Mouse (Mus musculus) thymus, postnatal 4 days (tissue): ENCODE results near the gene Gstm5.
"Not testable (repeated sequence)": the region's sequence is repeated elsewhere in the genome, so short reads cannot be mapped to it uniquely, and the experiment has no call there.

Experiments used
- DNase-seq: peaks from one replicate; pipeline ENCODE4 v3.0.0; 2021

Gstm5 gene

DNA sequence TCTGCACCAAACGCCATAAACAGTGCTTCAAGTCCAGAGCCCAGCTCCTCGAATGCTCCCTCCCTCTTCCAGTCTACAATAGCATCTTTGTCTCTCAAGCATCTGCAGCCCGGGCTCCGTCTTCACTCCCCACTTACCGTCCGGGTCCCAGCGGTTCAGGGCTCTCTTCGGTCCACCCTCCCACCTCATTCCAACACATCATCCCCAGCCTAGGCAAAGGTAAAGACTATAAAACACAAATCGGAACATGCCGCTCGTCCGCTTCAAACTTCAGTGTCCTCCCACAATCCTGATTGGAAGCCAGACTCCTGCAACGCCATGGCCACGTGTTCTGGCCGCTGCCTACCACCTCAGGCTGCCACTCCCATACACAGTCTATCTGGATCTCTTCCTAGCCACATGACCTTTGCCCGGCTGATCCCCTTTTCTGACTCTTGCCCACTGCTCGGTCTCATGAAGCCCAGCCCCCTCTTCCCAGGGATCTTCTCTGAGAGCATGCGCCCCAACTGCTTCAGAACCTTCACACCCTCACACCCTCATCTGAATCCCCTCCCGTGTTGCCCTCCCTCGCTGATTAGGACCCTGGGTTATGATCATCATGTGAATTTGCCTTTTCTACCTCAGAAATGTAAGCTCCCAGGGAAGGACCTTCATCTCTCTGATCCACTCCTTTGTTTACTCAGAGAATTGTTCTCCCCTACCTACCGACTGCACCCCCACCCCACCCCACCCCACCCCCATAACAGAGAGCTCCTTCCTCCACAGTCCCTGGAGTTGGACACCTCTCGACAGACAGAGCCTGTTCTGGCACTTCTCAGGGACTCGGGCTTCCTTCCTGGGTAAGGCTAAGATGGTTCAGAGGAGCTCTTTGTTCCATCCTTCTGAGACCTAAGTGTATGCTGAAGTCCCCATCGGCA lies 22.0 kb upstream of the Gstm5 start:
- DNase-seq, result no peak

DNA sequence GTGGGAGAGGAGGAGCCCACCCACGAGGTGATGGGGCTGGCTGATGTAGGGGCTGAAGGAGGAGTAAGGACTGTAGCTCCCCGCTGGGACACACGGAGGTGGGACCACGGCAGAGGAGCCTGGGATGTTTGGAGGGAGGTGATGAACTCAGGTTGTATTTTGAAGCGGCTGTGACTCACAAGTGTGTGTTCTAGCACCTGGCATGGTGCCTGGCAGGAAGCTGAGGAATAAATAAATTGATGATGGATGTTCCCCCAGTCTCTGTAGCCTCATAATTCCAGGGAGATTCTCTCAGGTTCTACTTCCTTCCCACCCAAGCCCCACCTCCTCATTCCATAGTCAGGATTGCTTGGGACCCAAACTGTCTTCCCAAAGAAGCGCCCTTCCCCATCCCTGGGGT lies 20.4 kb upstream of the Gstm5 start:
- no peak for DNase-seq

DNA sequence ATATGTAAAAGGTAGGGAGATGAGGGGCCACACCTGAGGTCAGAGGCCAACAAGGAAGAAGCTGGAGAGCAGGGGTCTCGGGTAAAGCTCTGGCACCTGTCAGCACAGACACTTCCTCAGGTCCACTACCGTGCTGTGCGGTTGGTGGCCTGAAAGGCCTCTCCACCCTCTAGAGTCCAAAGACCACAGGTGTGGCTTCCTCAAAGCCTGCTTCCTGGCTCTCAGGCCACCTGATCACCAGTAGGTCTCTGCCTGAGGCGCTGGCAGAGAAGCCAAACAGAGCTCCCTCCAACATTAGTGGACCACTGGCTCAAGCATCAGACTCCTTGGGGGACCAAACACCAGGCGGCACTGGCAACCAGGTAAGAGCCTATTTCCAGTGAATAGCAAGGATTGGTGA lies 18.6 kb upstream of the Gstm5 start, which contains the start of gene Eps8l3:
TSS of gene Eps8l3 (plus strand) at position 225 of the 400 bp plus-strand sequence.
- DNase-seq, result no peak

DNA sequence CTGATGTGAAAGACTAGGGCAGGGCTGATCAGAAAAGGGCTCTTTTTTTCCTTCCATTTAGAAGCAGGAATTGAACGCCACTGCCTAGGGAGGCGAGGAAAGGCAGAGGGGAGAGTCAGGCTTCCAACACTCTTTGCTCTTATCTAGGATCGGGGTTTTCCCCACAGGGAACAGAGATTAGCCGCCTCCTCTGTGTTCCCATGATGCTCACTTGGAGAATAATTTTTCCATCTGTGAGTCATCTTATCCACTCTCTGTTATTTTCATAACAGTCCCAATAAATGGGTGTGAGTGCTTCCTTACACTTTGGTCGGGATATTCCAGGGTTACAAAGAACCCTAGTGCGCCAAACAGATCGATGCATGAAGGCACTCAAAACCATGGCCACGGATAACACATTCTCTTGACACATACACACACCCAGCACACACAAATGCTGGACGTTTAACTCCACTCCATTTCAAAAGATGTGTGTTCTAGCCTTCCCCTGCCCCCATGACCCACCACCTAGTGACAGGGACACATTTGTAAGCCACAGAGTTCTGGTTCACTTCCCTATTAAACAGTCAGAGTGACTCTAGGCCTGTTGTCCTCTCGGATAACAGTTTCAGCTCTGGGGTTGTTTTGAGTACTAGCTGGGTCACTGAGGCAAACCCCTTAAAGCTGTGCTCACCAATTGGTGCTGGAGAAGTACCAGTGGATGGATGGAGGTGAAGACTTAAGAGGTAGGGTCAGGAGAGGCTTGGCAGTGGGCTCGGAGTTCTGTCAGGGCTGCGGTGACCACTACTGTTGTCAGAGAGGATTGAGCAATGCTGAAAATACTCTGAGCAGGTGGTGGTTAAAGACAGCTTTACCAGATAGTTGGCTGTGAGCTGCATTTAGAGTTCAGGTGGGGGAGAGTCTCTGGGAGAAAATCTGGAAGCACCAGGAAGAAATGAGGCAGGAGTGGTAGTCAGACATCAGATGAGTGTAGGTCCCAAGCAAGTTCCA lies 17.6 kb upstream of the Gstm5 start:
- no peak for DNase-seq

DNA sequence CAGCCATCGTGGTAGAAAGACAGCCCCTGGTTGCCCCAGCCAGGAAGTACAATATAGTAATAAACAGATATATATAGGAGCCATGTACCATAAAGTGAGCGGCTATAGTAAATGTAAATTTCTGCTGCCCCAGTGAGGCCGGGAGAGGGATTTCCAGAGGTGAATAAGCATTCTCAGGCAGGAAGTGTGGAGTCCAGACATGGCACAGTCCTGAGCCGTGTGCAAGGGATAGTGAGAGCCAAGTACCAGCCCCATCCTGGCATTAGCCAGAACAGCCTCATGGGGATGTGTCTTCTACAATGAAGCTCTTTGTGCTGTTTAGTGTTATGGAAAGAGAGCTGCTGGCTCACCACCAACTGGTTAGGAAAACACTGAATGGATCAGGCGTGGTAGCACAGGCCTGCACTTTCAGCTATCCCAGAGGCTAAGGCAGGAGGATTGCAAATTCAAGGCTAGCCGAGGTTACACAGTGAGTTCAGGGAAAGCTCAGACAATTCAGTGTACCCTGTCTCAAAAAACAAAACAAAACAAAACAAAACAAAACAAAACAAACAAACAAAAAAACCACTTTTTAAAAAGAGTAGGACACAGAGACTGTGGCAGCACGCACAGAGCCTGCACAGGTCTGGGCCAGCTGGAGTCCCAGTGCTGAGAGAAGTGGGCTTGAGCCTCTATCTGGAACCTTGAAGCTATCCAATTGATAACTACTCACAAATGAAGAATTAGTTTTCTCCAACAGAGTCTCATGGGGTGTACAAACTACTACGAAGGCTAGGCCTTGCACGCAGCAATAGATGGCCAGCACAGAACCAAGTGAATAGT lies 7.7 kb upstream of the Gstm5 start:
- no peak for DNase-seq

DNA sequence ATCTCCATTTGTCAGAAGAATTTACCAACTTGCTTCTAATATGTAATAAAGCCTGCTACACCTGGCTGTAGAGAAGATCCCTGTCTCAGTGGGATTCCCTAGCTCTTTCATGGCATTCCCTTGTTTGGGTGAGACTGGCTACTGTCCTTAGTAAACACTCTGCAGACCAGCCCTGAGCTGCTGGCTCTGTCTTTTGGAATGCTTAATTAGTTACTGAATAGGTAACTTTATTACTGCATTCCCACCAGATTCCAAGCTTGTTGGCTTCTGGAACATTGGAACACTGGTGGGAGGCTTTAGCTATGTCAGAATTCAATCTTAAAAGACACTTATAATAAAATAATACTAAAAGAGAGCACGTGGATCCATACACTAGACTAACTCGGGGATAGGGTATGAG lies 6.4 kb upstream of the Gstm5 start:
- not testable (repeated sequence) for DNase-seq

DNA sequence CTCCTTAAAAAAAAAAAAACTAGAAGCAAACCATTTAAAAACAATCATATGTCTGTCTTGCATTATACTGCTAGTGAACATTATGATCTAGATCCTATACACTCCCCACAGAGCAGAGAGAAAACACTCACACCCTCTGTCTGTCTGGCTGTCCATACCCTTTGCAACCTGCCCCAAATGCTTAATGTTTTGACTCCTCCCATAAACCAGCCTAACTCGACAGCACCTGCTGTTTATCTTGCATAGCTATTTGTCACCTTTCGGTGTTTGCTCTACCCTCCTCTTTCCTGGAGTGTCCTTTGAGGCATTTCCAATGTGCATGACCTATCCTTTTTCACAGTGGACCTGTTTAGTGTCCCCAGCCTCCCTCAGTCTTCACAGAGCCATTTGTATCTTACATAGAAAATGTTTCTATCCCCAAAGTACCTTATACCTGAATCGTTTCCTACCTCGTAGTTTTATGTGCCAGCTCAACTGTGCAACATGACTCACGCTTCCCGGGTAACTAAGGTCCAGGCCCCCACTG lies 364 bp upstream of the Gstm5 start:
- DNase-seq, result no peak

DNA sequence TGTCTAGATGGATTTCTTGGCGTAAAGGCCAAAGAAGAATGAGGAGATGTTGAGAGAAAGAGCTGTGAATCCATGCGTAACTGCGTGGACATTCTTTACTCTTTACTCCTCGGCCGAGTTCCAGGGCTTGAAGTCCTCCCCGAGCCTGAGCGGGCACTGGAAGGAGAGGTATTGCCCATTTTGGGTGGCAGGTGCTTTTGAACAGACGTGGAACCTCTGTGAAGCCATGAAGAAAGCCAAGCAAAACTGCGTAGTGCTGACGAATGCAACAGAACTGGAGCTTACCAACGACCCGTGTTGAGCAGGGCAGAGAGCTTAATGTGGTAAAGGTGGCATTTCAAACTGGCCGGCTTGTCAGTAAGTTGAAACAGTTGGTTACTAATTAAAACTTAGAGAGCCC lies 3.1 kb downstream of the Gstm5 start:
- DNase-seq, result no peak

DNA sequence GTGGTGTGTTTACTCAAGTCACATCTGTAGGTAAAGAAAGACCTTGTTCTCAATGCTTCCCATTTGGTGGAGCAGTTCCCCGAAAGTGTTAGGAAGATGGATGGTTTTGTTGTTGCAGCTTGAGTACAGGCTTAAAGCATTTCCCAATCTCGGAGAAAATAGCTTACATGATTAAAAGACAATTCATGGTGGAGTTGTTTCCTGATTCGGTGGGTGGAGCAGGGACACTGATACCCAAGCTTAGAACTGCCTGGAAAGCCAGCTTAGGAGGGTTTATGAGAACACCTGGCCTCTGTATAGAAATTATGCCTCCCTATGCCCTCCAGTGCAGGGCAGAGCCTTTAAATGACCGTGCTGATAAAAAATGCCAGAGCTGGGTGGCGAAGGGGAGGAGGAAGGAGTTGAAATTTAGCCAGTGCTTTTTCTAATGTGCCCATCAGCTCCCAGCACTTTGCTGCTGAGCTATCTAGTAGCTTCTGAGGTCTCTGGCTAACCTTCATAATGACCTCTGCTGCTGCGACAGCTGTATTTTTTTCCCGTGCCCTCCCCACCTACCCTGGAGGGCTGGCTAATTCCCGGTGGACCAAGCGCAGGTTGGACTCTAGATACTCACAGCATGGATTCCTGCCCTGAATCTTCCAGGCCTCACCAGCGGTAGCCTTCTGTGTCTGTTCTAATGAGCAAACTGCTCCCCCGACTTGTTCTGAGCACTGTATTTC lies 5.5 kb downstream of the Gstm5 start:
- DNase-seq, result no peak

DNA sequence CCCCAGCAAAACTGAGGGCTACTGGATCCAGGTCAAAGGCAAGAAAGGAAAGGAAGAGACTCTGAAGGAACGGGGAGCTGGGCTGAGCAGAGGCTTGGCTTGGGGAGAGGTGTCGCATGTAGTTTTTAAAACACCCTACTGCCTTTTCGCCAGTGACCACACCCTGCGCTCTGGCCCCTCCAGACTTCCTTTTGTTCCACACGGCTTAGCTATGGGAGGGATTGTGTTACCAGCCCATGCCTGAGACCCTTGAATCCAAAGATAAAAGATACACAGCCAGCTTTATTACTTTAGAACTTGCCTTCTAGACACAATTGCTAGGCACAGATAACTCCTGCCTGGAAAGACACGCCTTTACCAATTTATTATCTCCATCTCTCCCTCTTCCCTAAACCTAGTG lies 10.3 kb downstream of the Gstm5 start:
- DNase-seq, result no peak

DNA sequence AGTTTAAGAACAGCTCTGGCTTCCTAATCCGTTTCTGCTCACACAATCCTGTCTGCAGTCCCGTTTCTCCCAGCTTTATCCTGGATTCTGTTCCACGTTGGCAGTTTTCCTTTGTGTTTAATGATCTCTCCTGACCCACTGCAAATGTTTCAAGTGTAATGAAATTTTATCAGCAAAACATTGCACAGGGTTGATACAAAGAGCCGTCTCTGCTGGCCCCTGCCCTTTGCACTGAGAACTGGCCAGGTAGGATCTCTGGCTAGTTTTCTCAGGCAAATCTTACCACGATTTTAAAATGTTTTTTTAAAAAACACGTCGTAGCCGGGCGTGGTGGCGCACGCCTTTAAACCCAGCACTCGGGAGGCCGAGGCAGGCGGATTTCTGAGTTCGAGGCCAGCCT lies 21.1 kb downstream of the Gstm5 start:
- DNase-seq, result no peak

DNA sequence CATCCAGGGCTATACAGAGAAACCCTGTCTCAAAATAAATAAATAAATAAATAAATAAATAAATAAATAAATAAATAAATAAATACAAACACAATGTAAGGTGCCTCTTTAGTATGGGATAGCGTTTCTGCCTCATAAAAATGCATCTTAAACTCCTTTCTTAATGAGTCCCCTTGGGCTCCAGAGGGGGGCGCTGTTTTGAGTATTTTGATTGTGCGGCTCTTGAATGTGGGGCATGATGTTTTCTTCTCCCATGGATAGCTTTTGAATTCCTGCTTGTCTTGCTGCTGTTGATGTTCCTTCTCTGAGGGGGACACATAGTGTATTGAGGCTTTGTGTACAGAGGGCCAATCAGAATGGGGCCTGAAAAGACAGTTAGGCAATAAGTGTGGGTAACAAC lies 21.5 kb downstream of the Gstm5 start:
- DNase-seq, result peak; percentile 13

DNA sequence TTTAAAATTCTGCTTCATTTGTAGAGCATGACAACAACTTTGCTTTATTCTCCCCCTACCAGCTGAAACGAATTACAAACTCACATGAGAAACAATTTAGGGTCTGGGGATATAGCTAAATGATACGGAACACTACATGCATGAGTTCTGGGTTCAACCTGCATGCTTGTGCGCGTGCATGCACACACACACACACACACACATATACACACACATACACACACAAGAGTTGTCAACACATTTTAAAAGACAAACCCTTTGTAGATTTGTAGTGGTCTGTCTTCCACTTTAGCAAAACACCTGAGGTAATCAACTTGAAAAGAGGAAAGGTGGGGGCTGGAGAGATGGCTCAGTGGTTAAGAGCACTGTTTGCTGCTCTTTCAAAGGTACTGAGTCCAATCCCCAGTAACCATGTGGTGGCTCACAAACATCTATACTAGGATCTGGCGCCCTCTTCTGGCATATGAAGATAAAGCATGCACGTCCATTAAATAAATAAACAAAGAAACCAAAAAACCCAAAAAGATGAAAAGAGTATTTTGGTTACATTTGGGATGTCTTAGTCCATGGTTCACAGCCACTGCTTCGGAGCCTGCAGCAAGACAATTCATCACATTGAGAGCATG lies 22.3 kb downstream of the Gstm5 start:
- DNase-seq, result peak; percentile 59

DNA sequence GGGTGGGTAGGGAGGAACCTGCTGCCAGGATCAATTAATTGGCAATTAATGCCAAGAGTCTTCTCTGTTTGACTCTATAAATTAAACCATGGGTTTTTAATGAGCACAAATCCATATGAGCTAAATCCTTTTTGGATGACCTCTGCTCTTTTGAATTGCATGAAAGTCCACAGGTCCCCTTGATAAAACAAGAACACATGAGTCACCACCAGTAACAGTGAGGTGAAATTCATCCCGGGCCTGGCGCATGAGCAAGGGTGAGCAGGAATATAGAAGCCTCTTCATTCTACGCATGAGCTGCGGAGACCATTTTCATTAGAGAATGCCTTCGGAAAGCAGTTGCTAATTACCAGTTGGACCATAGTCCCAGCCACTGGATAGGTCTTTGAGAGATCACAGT lies 24.7 kb downstream of the Gstm5 start:
- DNase-seq, result no peak

DNA sequence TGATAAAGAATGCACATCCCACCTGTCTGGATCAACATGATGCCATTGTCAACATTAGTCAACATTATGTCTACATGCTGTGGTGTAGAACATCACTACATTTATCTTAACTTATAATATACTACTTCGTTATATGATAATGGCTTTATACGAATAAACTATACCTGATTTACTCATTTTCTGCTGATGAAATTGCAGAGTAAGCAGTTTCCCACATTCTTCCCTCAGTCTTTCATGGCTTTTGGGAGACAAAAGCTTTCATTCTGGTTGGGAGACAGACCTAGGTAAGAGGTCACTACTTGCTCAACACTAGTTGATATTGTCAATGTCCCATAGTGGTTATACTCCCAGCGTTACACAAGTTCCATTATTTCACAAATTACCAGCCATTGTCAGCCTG lies 29.7 kb downstream of the Gstm5 start:
- DNase-seq, result no peak

DNA sequence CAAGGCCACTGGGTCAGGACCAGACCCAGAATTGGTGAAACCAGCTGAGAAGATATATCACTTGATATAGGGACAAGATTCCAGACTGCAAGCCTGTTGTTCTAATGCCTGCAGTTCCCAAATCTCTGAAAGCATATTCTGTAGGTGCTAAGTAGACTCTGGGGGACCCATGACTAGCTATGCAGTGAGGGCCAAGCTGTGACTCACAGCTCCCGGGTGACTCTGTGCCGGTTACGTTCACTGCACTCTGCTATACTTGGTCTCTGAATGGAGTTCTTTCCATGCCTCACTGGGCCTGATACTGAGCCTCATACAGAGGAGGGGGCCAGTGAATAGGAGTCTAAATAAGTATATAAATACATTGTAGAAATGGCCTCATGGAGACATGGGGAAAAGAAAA lies 32.2 kb downstream of the Gstm5 start:
- DNase-seq, result no peak

DNA sequence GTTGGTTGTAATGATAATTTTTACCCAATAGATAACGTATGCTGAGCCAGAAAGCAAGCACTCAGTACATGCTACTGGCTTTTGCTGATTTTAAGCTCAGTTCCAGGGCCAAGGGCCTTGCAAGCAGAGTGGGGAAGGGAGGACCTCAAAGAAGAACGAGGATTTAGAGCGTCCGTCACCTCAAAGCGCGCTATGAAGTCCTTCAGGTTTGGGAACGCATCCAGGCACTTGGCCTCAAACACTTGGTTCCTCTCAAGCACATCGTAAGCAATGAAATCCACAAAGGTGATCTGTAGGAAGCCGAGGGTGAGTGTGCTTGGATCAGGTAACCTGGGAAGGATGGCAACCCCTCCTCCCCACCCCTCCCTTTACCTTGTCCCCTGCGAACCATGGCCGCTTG lies 33.1 kb downstream of the Gstm5 start:
- DNase-seq, result no peak

DNA sequence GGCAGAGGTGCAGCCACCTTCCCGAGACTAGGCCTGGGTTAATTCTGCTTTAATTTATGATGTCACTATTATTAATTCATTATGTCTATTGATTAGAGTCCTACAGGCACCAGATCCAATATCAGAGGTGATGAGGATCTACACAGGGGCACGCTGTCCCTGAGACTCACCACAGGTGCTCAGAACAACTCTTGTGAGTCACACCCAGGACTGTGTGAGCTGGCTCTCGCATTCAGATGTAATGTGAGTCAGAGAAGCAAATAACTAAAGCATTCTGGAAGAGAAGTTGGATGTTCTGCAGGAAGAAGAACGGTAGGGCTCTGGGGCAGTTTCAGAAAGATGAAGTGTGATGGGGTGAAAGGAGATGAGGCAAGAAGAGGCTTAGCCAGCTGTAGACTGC lies 33.6 kb downstream of the Gstm5 start:
- no peak for DNase-seq

DNA sequence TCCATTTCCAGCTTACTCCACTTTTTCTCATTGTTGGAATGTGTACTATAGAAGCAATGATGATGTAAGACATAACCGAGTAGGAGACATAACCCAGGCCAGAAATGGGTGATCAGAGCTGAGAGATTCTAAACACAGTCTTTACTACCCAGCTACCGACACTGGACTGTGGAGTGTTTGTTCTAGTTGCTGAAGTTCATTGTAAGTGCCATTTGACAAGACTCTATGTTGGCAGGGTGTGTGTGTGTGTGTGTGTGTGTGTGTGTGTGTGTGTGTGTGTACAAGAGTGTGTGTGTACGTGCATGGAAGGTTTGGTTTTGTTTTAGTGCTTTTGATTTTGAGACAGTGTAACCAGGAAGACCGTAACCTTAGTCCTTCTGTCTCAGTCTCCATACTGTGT lies 34.1 kb downstream of the Gstm5 start:
- no peak for DNase-seq

DNA sequence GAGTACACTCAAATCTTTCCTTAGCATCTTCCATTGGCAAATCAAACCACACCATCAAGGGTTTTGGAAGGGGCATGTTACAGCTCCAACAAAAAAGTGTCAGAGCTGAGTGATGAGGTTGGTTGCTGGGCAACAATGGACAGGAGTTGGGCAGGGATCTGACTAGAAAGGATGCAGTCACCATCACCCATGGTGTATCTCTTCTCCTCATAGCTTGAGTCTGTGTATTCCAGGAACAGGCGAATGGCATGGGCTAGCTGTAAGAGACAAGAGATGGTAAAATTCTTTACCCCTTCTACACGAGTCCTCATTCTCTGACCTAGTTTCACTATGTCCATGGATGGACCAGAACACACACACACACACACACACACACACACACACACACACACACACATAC lies 35.5 kb downstream of the Gstm5 start:
- DNase-seq, result no peak

DNA sequence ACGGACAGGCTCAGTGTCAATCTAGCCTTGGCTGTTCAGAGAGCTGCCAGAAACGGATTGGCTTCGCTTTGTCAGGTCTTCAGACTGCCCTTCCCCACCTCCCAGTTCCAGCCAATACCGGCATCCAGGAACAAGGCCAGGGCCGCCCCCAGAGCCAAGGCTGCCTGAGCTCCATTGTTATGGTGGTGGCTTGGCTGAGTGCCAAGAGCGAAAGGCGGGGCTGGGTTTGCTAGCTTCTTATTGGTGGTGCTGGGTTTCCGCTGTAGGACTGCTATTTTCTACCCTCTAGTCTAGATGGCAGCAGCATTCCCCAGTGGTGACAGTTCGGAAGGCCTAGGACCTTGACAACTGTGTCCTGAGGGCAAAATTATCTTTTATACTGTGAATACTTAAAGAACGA lies 36.0 kb downstream of the Gstm5 start, which contains the start of gene Gstm7:
TSS of gene Gstm7 (minus strand) at position 148 of the 400 bp plus-strand sequence.
- DNase-seq, result peak; percentile 88
